Mouse (Mus musculus) right cerebral cortex, postnatal 25 days (tissue): ENCODE measurements around the gene Dock10.
"Not testable (repeated sequence)": the region's sequence is repeated elsewhere in the genome, so short reads cannot be mapped to it uniquely, and the experiment has no call there.

Source experiments
- DNase-seq: peaks from one replicate; pipeline ENCODE4 v3.0.0; 2022

Gene Dock10

DNA sequence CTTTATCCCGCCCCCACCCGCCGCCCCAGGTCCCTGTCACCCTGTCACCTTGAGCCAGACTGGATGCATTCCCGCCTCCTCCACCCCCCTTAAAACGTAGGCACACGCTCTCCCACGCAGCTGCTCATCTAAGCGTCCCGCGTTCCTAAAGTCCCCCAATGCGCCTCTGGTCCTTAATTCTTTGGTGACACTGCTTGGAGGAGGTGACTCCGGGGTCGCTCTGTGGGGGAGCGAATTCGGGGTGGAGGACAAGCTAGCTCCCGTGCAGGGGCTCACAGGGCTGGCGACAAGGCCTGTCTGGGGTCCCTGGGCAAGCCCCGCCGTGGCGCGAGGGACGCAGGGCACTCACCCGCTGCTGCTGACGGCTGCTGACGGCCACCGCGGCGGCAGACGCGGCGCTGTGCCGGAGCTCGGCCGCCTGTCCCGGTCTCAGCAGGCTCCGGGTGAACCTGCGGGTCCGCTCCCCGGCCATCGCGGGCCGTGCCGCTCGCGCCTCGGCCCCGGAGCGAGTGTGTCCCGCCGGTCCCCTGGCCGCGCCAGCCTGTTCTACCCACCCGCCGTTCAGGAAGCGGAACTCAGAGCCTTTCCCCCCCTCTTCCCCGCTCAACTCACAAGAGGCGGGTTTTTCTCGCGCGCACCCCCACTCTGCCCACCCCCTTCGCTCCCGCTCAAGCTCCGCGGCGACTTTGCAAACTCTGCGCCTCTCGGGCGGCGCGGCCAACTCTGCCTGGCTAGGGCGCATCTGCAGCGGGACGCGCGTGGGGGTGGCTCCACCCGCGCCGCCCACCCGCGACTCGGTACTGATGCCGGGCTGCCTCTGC lies at the start of gene Dock10:
Gene Dock10 (minus strand): TSS at position 551 of the 821 bp plus-strand sequence.
- DNase-seq: peak; percentile 58

DNA sequence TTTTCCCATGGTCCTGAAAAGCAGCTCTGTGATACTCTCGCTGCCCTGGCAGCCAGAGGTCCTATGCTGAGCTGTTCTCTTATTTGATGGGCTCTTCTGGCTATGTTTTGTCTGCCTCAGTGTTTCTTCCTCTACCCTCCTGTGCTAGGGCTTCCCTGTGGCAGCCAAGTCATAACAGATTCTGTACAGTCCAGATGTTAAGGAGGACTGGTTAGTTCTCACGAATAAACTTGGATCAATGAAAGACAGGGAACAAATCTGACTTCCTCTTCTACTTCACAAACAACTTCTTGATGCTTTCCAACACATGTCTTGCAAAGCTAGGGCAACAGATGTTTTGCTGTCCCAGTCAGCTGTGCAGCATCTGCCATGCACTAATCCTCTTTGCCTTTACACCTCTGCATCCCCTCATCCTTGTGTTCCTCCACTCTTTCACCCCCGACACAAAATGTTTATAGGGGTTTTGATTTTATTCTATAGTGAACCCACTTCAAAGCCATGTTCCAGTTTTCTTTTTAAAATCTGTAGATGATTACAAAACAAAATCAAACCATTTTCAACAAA lies 48.6 kb upstream of the Dock10 start:
- DNase-seq: no peak

DNA sequence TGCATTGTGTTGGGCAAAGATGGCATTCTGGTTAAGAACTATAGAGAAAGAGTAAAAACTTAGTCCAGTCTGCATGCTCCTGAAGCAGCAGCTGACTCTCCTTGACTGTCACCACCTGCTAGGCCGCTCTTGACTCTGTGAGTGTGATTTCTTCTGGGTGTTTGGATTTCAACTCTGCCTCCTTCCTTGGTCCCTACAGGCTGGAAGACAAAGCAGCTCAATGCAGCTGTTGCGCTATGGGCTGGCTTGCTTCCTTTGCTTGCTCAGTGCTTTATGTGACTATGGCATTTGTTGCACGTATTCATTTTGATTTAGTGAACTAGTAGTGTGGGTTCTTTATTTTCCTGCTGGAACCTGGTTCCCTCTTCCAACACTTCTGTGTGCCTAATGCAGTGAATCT lies 43.7 kb upstream of the Dock10 start:
- no peak for DNase-seq

DNA sequence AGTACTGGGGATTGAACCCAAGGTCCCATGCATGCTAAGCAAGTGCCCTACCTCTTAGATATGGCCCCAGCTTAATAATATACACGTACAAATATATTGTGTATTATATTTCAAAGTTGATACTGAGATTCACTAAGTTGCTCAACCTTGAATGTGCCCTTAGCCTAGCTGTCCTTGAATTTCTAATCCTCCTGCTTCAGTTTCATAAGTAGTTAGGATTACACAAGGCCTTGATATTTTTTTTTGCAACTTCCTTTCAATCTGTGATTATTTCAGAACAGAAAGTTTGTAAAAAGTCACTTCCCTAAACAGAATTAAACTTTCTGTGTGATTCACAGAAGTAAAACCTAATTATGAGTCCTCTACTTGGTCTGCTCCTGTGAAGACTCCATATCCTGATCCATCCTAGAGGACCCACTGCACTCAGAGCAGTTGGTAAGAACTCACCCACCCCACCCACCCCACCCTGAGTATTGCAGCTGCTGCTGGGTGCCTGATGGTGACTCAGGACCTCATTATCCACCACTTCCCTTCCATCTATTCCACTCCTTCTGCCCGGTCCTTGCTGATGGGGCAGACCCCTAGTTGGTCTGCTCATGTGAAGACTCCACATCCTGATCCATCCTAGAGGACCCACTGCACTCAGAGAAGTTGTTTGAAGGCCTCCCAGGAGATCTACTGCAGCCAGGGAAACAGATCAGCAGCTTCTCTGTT lies 26.9 kb upstream of the Dock10 start:
- DNase-seq: no peak

DNA sequence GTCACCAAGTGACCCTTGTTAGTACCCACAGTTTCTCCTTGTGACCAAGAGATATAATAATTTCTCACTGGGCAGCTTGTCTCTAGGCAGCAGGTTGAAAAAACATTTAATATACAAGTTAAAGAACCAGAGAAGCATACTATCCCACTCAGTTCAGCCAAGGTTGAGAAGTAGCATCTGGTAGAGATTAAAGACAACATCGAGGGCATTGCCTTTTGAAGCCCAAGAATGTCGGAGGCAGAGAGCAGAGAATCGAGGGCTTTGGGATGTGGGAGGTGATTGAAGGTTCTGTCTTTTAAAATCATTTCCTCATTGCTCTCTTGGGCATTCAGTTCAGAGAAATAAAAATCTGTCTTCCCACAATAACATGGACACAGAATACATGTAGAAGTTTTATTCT lies 25.8 kb upstream of the Dock10 start:
- no peak for DNase-seq

DNA sequence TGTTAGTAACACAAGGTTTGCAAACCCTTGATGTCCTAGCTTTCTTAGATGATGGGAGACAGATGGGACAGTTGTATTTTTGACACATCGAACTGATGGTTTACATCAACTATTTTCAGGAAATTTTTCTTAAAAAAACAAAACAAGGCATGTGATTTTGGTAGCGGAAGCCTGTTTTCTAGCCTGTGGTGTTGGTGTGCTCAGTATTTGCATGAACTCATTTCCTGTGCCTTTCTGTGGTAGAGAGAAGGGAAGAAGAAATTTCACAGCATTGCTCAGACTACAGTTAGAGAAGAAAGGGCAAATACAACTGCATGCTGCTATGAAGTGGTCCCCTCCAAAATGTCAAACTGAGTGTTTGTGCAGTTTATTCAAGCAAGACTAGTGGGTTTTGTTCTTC lies 7.2 kb upstream of the Dock10 start:
- no peak for DNase-seq

DNA sequence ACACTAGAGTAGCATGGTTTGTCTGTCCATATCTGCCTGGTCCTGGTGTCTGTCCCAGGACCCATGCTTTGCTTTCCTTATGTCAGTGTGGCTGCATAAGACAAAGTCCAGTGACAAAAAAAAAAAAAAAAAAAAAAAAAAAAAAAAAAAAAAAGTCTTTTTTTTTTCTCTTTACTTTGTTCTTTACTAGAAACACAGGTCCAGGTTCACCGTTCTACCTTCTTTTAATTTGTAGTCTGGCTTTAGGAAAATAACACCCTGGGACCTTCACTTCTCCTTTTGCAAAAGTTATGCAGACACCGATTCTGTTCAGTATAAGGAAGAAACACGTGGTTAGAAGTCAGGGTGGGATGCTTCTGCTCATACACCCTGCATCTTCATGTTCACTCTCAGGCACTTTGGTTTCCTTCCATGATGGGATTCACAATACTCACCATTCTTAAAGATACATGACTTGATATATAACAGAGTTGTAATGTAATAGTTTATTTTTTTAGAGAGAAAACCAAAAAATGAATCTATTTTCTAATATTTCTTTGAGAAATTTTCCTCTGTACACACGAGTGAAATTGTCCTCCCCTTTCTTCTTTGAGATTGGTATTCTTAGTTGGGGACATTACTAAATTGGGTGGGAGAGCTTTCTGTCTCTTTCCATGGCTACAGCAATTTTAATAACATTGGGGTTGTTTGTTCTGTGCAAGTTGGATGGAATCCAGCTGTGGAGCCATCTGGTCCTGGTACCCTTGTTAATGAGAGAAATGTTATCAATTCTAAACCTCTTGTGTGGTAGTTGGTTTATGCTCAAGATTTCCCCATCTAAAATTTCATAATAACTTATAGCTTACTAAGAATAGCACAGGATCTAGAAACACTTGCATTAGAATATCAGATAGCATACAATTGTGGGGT lies 5.0 kb upstream of the Dock10 start:
- no peak for DNase-seq

DNA sequence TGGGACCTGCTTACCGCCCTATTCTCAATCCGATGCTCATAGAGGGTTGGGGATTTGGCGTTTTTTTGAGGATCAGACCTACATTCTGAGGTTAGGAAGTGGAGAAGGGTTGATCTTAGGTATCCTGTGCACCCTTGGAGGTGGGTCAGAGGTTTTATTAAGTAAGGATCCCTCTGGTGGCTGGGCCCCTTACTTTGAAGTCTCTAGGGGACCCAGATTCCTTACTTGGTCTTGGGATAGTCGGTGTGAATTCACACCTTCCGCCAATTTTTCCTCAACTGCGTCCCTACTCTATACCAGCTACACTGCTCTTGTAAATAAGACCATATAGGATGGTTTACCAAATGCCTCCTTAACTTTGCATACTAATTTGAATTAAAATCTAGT lies 464 bp upstream of the Dock10 start:
- DNase-seq: no peak

DNA sequence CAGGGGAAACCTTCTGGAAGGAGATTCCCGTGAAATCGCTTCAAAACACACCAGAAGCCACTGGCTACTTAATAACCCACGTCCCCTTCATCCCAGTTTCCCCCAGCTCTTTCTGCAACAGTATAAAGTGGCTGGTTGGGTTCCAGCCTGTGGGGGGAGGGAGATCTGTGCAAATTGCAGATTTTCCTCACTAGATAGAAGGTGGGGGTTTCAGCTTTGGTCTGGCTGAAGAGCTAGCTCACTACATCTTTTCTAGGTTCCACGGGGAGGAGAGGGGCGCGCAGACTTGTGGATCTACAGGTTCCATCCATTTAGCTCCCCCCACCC lies 714 bp downstream of the Dock10 start:
- no peak for DNase-seq

DNA sequence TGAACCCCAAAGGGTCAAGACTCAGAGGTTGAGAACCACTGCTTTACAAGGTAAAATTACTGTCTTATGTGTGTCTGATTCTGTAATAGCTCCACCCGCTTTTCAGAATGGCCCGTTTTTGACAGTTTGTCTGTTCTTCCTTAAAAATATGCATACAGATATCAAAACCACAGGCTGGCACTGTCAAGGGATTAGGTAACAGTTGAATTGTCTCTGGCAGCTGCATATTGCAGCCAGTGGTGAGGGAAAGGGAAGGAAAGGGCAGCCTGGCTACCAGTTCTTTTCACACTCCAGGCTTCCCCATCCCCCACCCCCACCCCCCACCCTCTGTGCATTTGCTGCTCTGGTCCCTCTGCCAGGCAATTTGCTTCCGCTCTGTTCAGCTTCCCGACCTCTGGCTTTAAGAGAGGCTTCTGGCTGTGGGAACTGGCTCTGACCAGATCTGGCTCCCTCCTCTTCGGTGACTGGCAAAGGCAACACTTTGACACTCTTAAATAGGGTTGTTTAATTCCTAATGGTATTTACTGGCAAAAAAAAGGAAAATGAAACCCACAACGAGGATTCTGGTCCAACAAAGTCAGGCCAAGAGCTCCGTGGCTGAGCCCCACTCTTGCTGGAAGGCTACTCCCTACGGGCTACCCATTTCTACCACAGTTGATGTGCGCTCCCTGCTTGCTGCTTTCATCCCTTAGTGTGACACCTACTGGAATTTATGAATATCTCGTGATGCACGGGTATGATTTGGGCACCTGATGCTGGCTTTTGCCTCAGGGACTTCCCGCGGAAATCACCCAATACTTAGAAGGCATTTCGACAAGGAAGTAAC lies 1.3 kb downstream of the Dock10 start:
- peak; percentile 11 for DNase-seq

DNA sequence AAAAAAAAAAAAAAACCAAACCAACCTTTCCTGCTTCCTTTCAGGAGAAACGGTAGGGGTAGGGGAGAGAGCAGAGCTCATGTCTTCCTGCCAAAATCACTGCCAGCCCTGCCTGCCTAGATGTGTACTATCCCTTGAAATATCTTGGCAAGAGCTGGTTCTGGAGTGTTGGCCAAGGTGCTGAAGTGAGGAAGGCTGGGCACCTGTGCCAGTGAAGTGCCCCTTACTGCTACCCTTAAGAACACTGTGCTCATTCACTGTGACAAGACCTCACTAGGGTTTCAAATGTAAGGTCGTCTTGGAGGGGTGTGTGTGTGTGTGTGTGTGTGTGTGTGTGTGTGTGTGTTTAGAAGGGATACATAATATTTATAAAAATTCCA lies 2.3 kb downstream of the Dock10 start:
- no peak for DNase-seq

DNA sequence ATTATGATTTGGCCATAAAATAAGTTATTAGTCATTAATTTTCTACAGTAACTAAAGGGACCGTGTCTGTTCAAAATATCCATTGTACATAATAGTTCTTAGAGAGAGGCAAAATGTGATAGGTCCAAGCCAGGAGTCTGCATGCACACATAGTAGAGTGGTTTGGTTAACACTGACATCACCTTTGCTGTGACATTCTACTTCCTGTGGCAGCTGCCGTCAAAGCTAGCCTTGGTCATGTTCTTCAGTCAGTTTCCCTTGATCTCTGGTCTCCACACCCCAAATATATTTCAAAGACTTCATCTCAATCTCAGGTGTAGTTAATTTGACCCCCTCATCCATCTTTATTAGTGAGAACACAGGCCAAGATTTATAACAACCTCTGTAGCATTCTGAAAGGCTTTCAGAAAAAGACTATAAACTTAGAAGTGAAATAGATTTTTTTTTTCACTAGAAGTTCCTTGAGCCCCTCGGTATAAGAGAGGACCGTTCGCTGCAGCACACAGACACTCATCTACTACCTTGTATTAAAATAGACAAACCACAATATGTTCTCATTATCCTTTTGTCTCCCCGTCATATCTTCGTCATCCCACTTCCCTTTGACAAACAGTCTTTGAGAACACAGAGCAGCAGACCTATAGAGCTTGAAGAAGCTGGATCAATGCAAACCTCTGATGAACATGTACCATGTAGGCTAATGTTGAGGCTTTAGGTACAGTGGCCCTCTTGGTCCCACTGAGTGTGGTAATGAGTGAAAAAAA lies 2.8 kb downstream of the Dock10 start:
- DNase-seq: no peak

DNA sequence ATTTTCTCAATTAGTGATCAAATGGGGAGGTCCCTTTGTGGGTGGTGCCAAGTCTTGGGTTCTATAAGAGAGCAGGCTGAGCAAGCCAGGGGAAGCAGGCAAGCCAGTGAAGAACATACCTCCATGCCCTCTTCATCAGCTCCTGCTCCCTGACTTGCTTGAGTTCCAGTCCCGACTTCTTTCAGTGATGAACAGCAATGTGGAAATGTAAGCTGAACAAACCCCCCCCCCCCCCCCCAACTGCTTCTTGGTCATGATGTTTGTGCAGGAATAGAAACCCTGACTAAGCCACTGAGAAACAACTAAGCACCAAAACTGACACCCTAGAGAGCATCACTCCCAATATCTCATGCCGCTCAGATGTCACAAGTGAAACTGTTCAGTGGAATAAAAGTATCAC lies 9.2 kb downstream of the Dock10 start:
- DNase-seq: not testable (repeated sequence)

DNA sequence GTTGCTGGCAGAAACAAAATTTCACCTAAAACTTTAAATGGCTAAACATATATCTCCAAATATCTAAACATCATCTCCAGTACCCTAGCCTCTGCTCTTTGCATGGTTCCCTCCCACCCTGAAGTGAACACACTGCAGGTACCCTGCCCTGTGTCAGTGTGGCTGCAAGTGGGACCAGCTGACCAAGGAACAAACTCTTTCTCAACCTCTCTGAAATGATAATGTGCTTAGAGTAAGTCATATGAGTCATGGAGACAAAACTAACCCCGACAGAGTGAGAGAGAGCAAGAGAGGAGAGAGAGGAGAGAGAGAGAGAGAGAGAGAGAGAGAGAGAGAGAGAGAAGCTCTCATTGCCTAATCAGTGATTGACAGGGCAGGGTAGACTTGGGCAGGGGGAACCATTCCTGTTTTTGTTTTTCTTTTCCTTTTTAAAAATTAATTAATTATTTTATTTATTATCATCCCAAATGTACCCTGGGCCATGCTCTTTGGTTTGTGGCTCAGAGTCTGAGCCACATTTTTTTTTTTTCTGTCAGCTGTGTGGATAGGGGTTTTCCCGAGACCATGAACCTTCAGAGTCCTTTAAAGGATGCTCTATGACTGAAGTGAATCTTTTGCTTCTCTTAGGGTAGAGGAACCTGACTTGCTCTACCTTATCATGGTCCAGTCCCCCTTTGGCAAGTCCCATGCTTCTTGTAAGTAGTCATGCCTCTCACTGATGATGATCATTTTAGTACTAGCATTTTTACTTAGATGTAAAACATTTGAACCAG lies 11.4 kb downstream of the Dock10 start:
- no peak for DNase-seq

DNA sequence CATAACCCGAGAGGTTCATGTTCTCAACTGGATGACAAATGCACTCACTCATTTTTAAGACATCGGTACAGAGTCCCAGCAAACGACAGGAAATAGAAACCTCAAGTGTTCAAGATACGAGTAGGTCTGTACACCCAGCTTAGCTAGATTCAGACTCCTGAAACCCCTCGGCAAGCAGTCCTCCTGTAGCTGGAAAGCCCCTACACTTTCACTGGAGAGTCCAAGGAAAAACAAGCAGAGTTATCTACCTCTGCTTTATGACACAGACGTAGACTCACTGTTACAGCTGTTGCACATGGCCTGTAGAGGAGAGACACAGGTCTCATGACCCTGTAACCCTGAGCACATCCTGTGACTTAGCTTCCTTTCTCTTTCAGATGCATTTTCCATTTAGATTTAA lies 12.1 kb downstream of the Dock10 start:
- DNase-seq: no peak

DNA sequence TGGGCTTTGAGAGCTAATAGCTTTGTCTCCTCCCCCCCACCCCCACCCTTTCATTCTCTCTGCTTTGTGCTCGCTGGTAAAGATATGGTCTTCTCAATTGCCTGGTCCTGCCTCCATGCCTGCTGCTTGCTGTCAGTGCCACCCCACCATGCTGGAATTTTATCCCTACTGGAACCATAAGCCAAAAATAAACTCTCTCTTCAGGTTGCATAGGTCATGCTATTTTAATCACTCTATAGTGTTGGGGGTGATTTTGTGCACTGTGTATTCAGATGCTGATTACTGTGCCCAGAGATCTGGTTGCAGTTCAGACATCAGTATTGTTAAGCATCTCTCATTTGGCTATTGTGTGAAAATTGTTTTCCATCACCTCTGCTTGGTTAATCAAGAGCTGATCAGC lies 18.9 kb downstream of the Dock10 start:
- DNase-seq: no peak

DNA sequence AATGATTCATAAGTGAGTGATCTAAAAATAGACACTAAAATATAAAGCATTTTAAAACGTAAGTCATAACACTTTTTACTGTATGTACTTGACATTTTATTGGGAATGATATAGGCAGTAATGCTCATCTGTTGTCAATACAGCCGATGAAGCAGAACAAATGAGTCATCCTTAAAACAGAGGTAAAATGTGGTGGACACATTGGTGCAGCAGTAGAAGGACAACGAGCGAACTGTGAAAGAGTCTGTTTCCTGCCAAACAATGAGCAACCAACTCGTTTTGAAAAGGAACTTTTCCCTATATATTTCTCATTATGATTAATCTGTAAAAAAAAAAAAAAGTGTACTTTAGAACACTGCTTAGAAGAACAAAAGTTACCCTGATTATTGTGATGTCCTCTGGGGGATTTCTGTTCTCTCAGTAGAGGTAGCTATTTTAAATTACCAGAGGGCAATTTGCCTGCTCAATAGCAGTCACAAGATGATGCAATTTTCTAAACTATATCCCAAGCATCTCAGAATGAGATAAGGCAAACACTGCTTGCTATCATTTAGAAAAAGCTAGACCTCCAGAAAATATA lies 20.4 kb downstream of the Dock10 start:
- no peak for DNase-seq

DNA sequence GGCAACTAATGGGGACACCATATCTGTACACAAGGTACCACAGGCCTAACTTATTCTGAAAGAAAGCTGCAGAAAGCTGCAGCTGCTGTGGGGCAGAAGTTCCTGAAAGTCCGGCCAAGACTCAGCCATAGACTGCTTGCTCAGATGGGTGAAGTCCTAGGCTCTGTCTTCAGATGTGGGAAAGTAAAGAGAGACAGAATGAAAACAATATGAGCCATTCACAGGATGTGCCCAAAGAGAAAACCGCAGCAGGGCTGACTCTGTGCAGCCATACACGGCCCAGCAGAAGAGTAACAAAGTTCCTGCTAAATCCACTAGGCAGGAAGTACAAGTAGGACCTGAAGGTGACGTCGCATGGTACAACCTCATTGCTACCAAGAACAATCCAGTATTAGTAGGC lies 27.7 kb downstream of the Dock10 start:
- no peak for DNase-seq

DNA sequence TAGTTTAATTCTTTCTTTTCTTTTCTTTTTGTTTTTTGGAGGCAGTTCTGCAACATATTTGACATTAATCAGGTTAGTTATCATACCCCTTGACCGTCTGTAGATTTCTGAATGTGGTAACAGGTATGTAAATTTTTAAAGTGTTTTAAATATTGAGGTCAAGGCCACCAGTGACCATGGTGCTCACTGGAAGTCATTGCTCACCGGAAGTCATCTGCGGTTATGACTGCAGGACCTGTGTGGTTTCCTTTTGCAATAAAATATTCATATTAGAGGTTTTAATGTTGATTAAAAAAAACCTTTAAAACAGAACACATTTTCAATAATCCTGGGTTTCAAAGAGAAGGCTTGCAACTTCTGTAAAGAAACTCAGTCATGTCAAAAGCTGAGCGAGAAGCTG lies 28.2 kb downstream of the Dock10 start:
- no peak for DNase-seq

DNA sequence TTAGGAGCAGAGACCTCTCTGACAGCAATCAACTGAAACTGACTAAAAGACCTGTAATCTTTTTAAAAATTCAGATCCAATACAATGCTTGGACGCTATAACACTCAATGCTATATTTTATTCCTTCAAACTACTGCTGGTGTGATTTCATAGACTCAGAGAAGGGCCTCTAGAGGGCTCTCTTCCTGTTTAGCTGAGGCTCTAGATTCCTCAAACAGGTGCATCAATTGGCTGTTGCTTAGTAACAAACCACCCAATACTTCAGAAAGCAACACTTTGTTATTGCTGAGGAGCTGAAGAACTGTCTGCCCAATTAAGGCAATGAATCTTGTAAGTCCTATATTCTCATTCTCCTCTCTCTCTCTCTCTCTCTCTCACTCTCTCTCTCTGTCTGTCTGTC lies 30.1 kb downstream of the Dock10 start:
- no peak for DNase-seq
